Mouse (Mus musculus): Measurements from ENCODE around the gene Upk3b.

DNA sequence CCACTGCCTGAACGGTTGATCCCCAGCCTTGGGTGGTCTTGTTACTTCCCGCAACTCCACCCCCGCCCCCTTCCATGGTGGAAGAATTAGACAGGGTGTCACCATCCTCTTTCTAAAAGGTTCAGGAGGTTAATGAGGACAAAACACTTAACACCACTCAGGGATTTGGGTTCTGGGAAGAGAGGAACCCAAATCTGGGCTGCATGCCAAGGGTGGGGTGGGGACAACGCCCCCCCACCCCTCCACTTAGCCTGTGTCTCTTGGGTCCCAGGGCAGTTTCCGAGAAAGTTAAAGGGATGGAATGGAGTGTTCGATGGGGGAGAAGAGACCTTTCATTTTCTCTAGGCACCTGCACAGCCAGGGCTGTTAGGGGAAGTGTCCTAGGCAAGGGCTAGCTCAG, 34.8 kb downstream of the Upk3b start:
- no peak for TF ChIP-seq CTCF (IDR thresholded peaks at IDR 0.05; ENCODE audit: low read depth, low read length)
- TF ChIP-seq POLR2A (IDR thresholded peaks at IDR 0.05; ENCODE audit: insufficient read depth, low read length) = no peak
